Mouse (Mus musculus) limb, embryonic 11.5 days (tissue): ENCODE data around the gene Arnt2. TPM values are rescaled to one million over a fixed set of nuclear protein-coding genes. Genes with fewer than 3 reads are reported as not detected.

ENCODE experiments used
- polyA plus RNA-seq: library from polyadenylated mRNA; unstranded; fragments of >200 nt; fragmentation: Nextera tagmentation; extraction: Ambion mirVana; gene quantifications from 2 replicates; pipeline ENCODE4 v1.2.1, GENCODE M21; 2014

Gene Arnt2
- polyA plus RNA-seq, 1 experiment from 2014 or later: 17.8 TPM

Other genes with a start within 250 kb of the Arnt2 start
- 0.03 and 0.20 TPM in 2 replicates for gene Gm2115, start 118.8 kb upstream of the Arnt2 start, polyA plus RNA-seq
- gene Fah, start 196.5 kb upstream of the Arnt2 start, polyA plus RNA-seq: 1.2 and 1.9 TPM in 2 replicates